Mouse (Mus musculus) limb, embryonic 10.5 days (tissue): ENCODE measurements around the gene Atxn7l3b. TPM values are rescaled to one million over a fixed set of nuclear protein-coding genes. Genes with fewer than 3 reads are reported as not detected.
"Not testable (repeated sequence)": the region's sequence is repeated elsewhere in the genome, so short reads cannot be mapped to it uniquely, and the experiment has no call there.

ENCODE experiments used
- DNase-seq: peaks from one replicate; pipeline ENCODE4 v3.0.0-alpha.2; 2017; ENCODE audit warnings: low spot score
- H3K27ac ChIP-seq: fragments of 300-500 bp; sonication (generic); 2 replicates; pipeline ENCODE4 v1.5.1; 2016; ENCODE audit warnings: mild to moderate bottlenecking
- H3K27me3 ChIP-seq: fragments of 300-500 bp; sonication (generic); 2 replicates; pipeline ENCODE4 v1.6.1; 2016; ENCODE audit warnings: low read depth, mild to moderate bottlenecking; ENCODE audit not compliant: poor library complexity, severe bottlenecking
- H3K36me3 ChIP-seq: fragments of 300-500 bp; sonication (generic); 2 replicates; pipeline ENCODE4 v1.6.1; 2016; ENCODE audit warnings: mild to moderate bottlenecking, moderate library complexity
- H3K4me1 ChIP-seq: fragments of 300-500 bp; sonication (generic); 2 replicates; pipeline ENCODE4 v1.6.1; 2016
- H3K4me3 ChIP-seq: fragments of 300-500 bp; sonication (generic); 2 replicates; pipeline ENCODE4 v1.5.1; 2016; ENCODE audit warnings: mild to moderate bottlenecking, moderate library complexity
- H3K9me3 ChIP-seq: fragments of 300-500 bp; sonication (generic); replicated peaks from 2 replicates; pipeline ENCODE4 v1.6.1; 2016; ENCODE audit warnings: mild to moderate bottlenecking
- WGBS: fragments of 180-500 bp; shearing (Covaris S2); methylation state at CpG from one replicate; pipeline ENCODE4 v1.1.7; 2016; 5-methylcytosine and 5-hydroxymethylcytosine counted together
- polyA plus RNA-seq: library from polyadenylated mRNA; unstranded; fragments of >200 nt; fragmentation: Nextera tagmentation; extraction: Ambion mirVana; gene quantifications from 2 replicates; pipeline ENCODE4 v1.2.1, GENCODE M21; 2016

Atxn7l3b gene
- 152 and 195 TPM in 2 replicates for polyA plus RNA-seq

DNA sequence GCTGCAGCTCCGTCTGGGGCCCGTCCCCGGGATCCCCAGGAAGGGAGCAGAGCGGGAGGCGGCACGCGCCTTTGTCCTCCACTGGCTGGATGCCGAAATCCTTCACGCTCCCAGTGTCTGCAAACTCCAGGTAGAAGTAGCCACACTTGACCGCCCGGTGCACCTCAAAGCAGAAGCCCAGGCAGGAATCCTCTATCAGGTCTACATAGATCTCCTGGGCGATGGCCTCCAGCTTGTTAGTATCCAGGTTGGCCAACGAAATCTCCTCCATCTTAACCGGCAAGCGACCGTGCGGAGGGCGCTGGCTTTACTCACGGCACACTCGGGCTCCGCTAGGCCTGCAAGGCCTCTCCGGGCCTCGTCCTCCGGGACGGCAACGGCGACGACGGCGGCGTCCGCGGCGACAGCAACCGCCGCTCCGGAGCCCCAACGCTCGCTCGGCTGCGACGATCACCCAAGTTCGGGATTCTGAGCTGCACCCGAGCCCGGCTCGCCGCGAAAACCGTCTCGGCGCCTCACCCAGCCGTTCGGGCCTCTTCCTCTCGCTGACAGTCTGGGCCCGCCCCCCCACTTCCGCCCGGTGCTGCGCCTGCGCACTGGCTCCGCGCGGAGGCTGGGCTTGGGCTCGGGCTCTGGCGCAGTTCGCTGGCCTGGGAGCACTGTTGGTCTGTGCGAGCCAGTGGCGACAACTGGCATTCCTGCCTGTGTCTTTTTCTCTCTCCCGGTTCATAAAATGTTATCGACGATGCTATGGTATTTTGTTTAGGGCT, at the start of gene Atxn7l3b:
TSS of gene Atxn7l3b (minus strand) at position 550 of the 770 bp plus-strand sequence.
- peak within 1 kb of the TSS; percentile 67 for H3K4me3 ChIP-seq
- 2% methylated on average over 70 of the region's 70 CpGs for WGBS
- H3K4me1 ChIP-seq = peaks cover 13% of the 10 kb centered on the region
- peak; percentile 98 for DNase-seq
- H3K9me3 ChIP-seq = no peaks in the 10 kb centered on the region
- H3K27me3 ChIP-seq = no peaks in the 10 kb centered on the region
- H3K27ac ChIP-seq = peak within 1 kb of the TSS; percentile 97
- peaks cover 39% of the 10 kb centered on the region for H3K36me3 ChIP-seq

DNA sequence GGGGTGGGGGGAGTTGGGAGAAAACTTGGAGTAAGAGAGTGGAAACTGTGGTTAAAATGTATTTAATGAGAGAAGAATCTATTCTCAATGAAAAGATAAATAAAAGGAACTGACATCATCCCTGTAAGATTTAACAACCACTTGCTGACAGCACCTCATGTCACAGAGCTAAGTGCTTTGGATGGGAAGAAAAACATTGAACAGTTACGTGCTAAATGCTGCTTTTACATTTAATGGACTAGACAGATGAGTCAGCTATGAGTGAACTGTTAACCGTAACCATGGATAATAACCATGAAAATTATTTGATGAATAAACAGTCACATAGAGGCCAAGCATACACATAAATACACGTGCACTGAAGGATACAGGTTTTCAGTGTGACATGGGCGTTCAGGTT, 48.8 kb upstream of the Atxn7l3b start:
- DNase-seq = no peak
- H3K4me3 ChIP-seq = no peak overlapping the region
- no peak overlapping the region for H3K27ac ChIP-seq
- 89% methylated on average over 4 of the region's 4 CpGs for WGBS
- H3K4me1 ChIP-seq = no peaks in the 10 kb centered on the region
- no peaks in the 10 kb centered on the region for H3K36me3 ChIP-seq
- H3K27me3 ChIP-seq = no peaks in the 10 kb centered on the region
- no peaks in the 10 kb centered on the region for H3K9me3 ChIP-seq

DNA sequence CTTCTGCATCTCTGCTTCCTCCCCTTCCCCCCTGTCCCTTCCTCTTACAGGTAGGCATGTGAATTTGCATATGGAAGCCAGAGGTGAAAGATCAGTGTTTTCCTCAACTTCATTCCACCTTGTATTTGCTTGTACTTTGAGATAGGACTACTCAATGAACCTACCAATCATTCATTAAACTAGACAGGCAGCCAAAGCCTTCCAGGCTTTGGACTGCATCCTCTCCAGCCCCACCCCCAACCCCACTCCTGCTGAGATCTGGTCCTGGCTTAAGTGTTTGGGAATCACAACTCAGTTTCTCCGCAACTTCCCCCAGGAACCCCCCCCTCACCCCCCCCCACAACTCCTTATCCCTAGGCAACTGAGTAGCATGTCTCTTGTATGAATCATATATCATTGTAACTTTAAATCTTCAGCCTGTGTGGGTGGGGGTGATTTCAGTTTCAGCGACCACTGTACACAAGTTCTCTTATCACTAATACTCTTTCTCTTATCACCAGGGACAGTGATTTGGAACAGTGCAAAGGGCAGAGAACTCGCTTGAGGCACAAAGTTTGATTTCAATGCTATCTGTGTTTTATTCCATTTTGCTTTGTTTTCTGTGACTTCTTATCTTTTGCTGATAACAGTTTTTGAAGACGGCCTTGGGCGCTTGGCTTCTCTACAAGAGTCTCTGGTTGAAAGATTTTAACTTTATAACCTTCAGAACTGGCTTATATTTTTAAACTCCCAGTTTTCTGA, 44.7 kb upstream of the Atxn7l3b start:
- no peak overlapping the region for H3K4me3 ChIP-seq
- no peaks in the 10 kb centered on the region for H3K27me3 ChIP-seq
- DNase-seq = no peak
- H3K36me3 ChIP-seq = no peaks in the 10 kb centered on the region
- H3K27ac ChIP-seq = no peak overlapping the region
- WGBS = 66% methylated on average over 5 of the region's 5 CpGs
- H3K9me3 ChIP-seq = no peaks in the 10 kb centered on the region
- H3K4me1 ChIP-seq = no peaks in the 10 kb centered on the region

DNA sequence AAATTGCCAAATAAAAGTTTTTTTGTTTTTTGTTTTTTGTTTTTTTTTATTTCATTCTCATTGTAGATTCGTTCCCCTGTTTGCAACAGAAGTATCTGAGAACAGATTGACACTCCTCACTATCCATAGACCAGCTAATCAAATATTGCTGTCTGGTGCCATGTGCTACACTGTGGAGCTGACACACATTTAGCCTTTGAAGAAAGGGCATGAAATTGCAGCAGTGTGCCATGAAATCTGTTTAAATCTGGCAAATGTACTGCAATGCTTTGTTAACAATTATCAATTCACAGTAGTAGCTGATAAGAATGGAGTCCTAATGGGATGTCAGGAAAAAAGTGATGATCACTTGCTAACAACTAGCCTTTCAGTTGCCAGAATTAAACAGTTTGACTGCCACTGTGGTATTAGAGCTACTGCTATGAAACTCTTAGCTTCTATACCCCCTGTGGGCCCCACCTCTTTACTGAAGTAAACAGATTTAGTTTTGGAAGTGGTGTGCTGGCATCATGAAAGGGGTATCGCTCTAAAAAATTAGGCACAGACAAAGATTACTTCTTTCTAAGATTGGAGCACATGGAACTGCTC, 41.3 kb upstream of the Atxn7l3b start:
- H3K27me3 ChIP-seq = no peaks in the 10 kb centered on the region
- no peaks in the 10 kb centered on the region for H3K9me3 ChIP-seq
- no peak overlapping the region for H3K27ac ChIP-seq
- H3K36me3 ChIP-seq = no peaks in the 10 kb centered on the region
- no peaks in the 10 kb centered on the region for H3K4me1 ChIP-seq
- WGBS = 86% methylated on average over 2 of the region's 2 CpGs
- no peak for DNase-seq
- no peak overlapping the region for H3K4me3 ChIP-seq

DNA sequence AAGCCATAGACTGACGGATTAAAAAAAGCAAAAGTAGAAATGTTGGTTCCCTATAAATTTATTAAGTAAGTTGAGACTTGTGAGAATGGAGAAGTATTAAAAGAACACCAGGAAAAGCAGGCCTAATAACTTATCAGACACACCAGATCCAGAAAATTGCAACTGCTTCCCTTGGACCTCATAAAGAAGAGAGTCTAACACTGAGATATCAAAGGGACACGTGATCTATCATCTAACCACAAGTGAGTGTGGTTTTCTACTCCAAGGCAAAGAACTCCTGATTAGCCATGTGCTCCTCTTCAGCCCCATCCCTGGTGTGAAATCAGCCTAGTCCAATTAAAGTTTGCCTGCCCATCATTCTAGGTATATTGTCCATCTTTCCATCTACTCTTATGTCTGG, 38.8 kb upstream of the Atxn7l3b start:
- Histone ChIP-seq H3K9me3 (no peaks in the 10 kb centered on the region), H3K27me3 (no peaks in the 10 kb centered on the region), H3K27ac (no peak overlapping the region), H3K4me1 (no peaks in the 10 kb centered on the region), H3K4me3 (no peak overlapping the region), H3K36me3 (no peaks in the 10 kb centered on the region)
- 89% methylated on average over 2 of the region's 2 CpGs for WGBS
- no peak for DNase-seq

DNA sequence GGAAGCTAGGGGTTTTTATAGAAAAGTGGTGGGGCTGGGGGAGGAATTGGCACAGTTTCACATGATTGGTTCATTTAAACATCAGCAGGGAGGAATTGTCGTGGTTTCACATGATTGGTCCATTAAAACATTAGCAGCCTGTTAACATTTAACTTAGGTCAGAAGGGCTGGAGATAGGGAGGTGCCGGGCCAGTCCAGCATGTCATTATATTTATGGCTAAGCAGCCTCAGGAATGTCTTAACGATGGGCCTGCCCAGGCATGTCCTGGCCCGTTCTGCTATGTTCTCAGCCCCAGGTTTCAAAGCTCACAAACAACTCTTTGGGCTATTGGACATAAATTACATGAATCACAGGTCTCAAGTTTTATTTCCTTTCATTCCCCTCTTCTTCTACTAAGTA, 33.4 kb upstream of the Atxn7l3b start:
- DNase-seq, H3K9me3 ChIP-seq, H3K27me3 ChIP-seq, H3K4me1 ChIP-seq, H3K36me3 ChIP-seq, H3K4me3 ChIP-seq, H3K27ac ChIP-seq: not testable (repeated sequence)
- 19% methylated on average over 4 of the region's 4 CpGs for WGBS

DNA sequence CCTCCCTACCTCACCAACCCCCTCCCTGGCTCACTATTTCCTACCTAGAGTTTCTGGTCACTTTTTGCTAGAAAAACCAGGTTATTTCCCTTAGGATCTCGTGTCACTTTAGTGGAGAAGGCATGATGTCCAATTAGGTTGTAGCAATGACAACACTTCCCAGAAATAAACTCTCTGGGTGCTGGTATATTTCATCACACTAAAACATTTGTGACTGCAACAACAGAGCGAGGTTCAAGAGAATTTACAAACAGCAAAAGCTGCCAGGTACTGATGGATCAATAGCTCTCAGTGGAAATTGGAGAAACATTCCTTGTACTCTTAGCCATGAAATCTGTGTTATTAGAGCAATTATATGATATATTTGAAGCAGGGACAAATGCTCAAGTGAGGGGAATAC, 25.3 kb upstream of the Atxn7l3b start:
- Histone ChIP-seq H3K9me3 (no peaks in the 10 kb centered on the region), H3K36me3 (no peaks in the 10 kb centered on the region), H3K27me3 (no peaks in the 10 kb centered on the region), H3K27ac (no peak overlapping the region), H3K4me1 (no peaks in the 10 kb centered on the region), H3K4me3 (no peak overlapping the region)
- no peak for DNase-seq
- 74% methylated on average over 2 of the region's 2 CpGs for WGBS

DNA sequence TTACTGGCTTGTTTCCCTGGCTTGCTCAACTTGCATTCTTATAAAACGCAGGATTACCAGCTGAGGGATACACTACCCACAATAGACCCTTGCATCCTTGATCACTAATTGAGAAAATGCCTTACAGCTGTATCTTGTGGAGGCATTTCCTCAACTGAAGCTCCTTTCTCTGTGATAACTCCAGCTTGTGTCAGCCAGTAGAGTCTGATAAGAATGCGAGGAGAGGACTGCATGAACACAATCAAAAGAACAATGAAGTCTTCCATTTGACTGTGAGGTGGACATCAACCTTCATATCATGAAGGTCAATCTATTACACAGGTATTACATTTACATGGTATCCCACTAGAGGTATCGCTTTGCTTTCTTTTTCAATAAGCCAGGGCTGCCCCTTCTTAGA, 19.7 kb upstream of the Atxn7l3b start:
- DNase-seq = no peak
- no peak overlapping the region for H3K27ac ChIP-seq
- WGBS = 82% methylated on average over 3 of the region's 3 CpGs
- no peaks in the 10 kb centered on the region for H3K27me3 ChIP-seq
- H3K9me3 ChIP-seq = no peaks in the 10 kb centered on the region
- H3K4me1 ChIP-seq = no peaks in the 10 kb centered on the region
- no peaks in the 10 kb centered on the region for H3K36me3 ChIP-seq
- no peak overlapping the region for H3K4me3 ChIP-seq

DNA sequence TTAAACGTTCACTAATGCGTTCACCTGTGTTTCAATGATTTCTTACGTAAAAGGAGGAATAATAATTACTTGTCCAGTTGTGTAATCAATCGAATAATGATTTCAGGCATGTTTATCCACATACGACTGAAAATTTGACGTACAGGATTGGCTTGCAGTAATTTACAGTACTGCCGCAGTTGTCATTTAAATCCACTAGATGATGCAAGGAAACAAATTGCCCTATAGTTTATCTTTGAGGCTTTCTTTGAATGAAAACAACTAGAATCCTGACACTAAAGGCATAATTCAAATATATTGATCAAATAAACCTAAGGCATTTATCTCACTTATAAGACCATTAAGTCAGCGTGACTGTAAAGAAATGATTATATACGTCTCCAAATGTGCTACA, 418 bp upstream of the Atxn7l3b start:
- peak overlapping the region; percentile 67 for H3K4me3 ChIP-seq
- peaks cover 13% of the 10 kb centered on the region for H3K4me1 ChIP-seq
- no peaks in the 10 kb centered on the region for H3K9me3 ChIP-seq
- no peaks in the 10 kb centered on the region for H3K27me3 ChIP-seq
- peaks cover 38% of the 10 kb centered on the region for H3K36me3 ChIP-seq
- H3K27ac ChIP-seq = peak overlapping the region; percentile 97
- DNase-seq = no peak
- WGBS = 47% methylated on average over 9 of the region's 9 CpGs

DNA sequence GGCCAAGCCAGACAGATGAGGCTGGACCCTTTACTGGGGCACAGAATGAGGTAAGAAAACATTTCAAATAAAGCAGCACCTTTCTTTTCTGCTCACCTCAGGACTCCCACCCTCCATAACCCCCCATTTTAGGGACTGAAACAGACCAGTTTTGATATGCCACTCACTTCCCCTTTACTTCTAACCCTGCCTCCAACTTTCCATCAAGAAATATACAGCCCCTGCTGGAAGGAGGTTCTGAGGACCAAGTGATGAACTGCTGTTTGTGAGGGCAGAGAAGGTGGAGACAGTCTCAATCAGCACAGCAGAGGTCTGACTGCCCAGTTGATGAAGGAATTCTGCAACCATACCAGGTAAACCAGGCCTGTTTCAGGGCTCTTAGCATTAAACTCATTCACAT, 1.8 kb downstream of the Atxn7l3b start:
- peaks cover 48% of the 10 kb centered on the region for H3K36me3 ChIP-seq
- peaks cover 13% of the 10 kb centered on the region for H3K4me1 ChIP-seq
- H3K4me3 ChIP-seq = peak overlapping the region; percentile 67
- H3K9me3 ChIP-seq = no peaks in the 10 kb centered on the region
- no peaks in the 10 kb centered on the region for H3K27me3 ChIP-seq
- H3K27ac ChIP-seq = no peak overlapping the region
- DNase-seq = no peak

DNA sequence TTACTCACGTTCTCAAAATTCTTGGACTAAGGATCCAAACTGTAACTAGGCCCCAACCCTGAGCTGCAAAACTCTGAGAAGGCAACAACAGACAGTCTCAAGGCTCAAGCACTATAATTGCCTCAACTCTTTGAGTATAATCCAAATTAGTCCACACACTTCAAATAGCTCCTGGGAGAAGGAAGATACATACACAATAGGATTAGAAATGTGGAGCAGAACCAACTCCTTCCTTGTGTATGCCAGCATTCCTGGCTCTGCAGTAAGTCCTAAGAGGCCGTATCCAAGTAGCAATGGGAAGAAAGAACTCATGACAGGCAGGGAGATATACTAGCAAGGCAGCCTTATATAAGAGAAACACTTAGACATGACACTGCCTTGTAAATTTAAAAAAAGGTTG, 2.5 kb downstream of the Atxn7l3b start:
- Histone ChIP-seq H3K27me3 (no peaks in the 10 kb centered on the region), H3K4me1 (peaks cover 13% of the 10 kb centered on the region), H3K27ac (no peak overlapping the region), H3K9me3 (no peaks in the 10 kb centered on the region), H3K36me3 (peaks cover 51% of the 10 kb centered on the region), H3K4me3 (no peak overlapping the region)
- DNase-seq = no peak
- WGBS = 97% methylated on average over 2 of the region's 2 CpGs

DNA sequence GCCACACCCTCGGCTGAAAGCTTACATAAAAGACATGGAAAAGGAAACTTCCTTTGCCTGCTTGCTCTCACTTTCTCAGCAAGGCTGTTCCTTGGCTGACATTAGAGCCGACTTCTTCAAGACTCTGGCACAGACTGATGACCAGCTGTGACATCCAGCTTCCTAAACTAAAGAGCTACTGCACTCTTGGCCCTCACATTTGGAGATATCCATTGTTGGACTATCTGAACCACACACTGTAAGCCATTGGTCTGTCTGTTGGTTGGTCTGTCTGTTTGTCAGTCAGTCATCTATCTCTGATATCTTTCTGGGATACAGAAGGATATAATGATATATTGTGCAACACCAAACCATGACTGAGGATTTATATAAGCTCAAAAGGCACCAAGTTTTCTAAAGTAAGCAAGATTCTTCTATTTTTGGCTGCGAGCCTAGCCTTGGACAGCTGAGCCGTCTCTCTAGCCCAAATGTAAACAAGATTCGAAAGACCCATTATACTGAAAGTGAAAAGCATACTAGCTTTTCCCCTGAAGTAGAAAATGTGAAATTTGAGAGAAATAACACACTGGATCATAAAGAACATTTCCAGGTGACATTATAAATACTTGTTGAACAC, 12.1 kb downstream of the Atxn7l3b start:
- H3K36me3 ChIP-seq = 0 out of 2 replicates have a peak, but pooled peaks cover under 1% of the 10 kb centered on the region
- DNase-seq = no peak
- no peak overlapping the region for H3K4me3 ChIP-seq
- no peaks in the 10 kb centered on the region for H3K9me3 ChIP-seq
- no peaks in the 10 kb centered on the region for H3K4me1 ChIP-seq
- WGBS = 86% methylated on average over 5 of the region's 5 CpGs
- no peaks in the 10 kb centered on the region for H3K27me3 ChIP-seq
- H3K27ac ChIP-seq = no peak overlapping the region

DNA sequence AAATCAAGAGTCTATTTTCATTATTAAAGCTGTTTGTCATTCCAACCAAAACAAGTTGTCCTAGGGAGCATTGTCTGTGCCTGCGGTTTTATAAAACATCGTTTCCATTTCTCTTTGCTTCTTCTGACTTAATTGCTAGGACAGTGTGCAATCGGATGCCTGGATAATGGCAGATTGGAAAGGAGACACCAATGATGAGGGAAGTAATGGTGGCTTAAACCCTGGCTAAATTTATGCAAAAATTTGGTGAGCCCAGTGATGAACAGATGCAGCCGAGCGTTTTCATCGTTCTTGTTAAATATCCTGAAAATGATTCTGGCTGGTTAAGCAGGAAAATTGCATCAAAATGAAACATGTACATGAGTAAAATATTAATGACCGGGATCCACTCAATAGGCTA, 28.6 kb downstream of the Atxn7l3b start:
- Histone ChIP-seq H3K36me3 (no peaks in the 10 kb centered on the region), H3K4me3 (no peak overlapping the region), H3K27me3 (no peaks in the 10 kb centered on the region), H3K9me3 (no peaks in the 10 kb centered on the region), H3K27ac (no peak overlapping the region), H3K4me1 (no peaks in the 10 kb centered on the region)
- 93% methylated on average over 7 of the region's 7 CpGs for WGBS
- DNase-seq = no peak
